Mouse (Mus musculus) spleen, adult 2 months (tissue): ENCODE results near the gene Rbfox1. TPM values are rescaled to one million over a fixed set of nuclear protein-coding genes. Genes with fewer than 3 reads are reported as not detected.

Experiments used
- DNase-seq, 2 experiments: peaks; one replicate each; pipeline versions ENCODE4 v3.0.0 to v3.0.0-alpha.2; 2012 to 2021; ENCODE audit warnings: low spot score in 2 of 2, low read depth in 1 of 2
- H3K27ac ChIP-seq: fragments of 200-500 bp; 2 replicates; pipeline ENCODE4 v1.5.1; 2012; ENCODE audit warnings: low read length, inconsistent platforms; ENCODE audit not compliant: insufficient read depth
- H3K27me3 ChIP-seq: fragments of 200-500 bp; 2 replicates; pipeline ENCODE4 v1.6.1; 2012; ENCODE audit warnings: mild to moderate bottlenecking, moderate library complexity, low read length, inconsistent platforms; ENCODE audit not compliant: control insufficient read depth, insufficient read depth
- H3K36me3 ChIP-seq: fragments of 200-500 bp; 2 replicates; pipeline ENCODE4 v1.6.1; 2012; ENCODE audit warnings: mild to moderate bottlenecking, low read length, inconsistent platforms; ENCODE audit not compliant: control insufficient read depth, insufficient read depth
- H3K4me1 ChIP-seq: fragments of 200-500 bp; 2 replicates; pipeline ENCODE4 v1.6.1; 2011; ENCODE audit warnings: inconsistent platforms; ENCODE audit not compliant: control insufficient read depth, insufficient read depth, insufficient read length
- H3K4me3 ChIP-seq: fragments of 200-500 bp; 2 replicates; pipeline ENCODE4 v1.5.1; 2011; ENCODE audit warnings: mild to moderate bottlenecking, inconsistent platforms; ENCODE audit not compliant: insufficient read depth, insufficient read length; ENCODE audit errors: extremely low read depth
- CTCF ChIP-seq: fragments of 200-500 bp; IDR thresholded peaks from 2 replicates; pipeline ENCODE4 v1.5.1; 2011; ENCODE audit warnings: mild to moderate bottlenecking, inconsistent platforms; ENCODE audit not compliant: insufficient read depth, insufficient read length, insufficient replicate concordance; ENCODE audit errors: extremely low read depth
- POLR2A ChIP-seq: fragments of 200-500 bp; IDR thresholded peaks from 2 replicates; pipeline ENCODE4 v1.6.1; 2011; ENCODE audit warnings: low read depth, low read length, inconsistent platforms
- WGBS: fragments of 180-500 bp; shearing (Covaris S2); methylation state at CpG from one replicate; pipeline ENCODE4 v1.1.7; 2018; 5-methylcytosine and 5-hydroxymethylcytosine counted together
- polyA plus RNA-seq: library from polyadenylated mRNA; depleted of rRNA; stranded (reverse); fragments of >200 nt; gene quantifications from 2 replicates; pipeline ENCODE4 v1.2.3, GENCODE M21; 2012

Rbfox1 gene
- polyA plus RNA-seq, 1 experiment: 1.0 TPM

DNA sequence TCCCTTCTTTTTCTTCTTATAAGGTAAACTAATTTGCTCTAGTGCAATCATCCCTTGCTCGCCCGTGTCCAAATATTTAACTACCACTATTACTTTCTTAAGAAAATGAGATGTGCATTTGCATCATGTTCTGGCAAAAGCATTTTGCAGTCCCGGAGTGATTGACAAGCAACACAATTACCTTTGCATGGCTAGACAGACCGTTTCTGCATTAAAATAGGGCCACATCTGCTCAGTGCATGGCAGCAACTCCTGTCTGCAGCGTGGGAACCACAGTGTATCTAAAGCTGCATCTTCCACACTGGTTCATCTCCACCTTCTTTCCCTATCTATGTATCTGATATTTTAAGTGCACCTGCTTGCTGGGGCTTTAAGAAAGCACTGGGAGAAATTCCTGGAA is 1473.9 kb downstream of the Rbfox1 start:
- Histone ChIP-seq H3K4me1 (no peaks in the 10 kb centered on the region), H3K36me3 (no peaks in the 10 kb centered on the region), H3K4me3 (no peak overlapping the region), H3K27ac (no peak overlapping the region), H3K27me3 (no peaks in the 10 kb centered on the region)
- no peak for DNase-seq
- WGBS: 79% methylated on average over 5 of the region's 5 CpGs
- TF ChIP-seq POLR2A (no peak), CTCF (no peak)

DNA sequence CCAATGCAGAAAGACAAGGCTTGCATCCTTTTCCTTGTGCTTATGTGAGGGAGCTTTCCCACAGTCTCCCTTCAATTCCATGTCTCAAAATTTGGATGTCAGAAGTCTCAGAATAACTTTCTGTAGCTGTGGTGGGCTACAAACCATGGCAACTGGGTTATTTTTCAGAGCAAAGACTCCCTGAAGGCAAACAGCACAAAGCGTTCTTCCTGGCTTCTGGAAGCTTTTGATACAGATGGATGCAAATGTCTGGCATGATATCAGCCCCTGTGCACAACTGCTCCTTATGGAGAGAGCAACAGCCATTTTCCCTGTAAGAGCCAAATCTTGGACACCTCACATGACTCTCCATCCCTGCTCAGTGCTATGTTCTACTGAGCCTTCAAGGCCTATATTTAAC is 1475.6 kb downstream of the Rbfox1 start:
- no peaks in the 10 kb centered on the region for H3K36me3 ChIP-seq
- H3K4me1 ChIP-seq: no peaks in the 10 kb centered on the region
- H3K4me3 ChIP-seq: no peak overlapping the region
- DNase-seq: no peak
- no peak for TF ChIP-seq CTCF
- TF ChIP-seq POLR2A: no peak
- 86% methylated on average over 1 of the region's 1 CpGs for WGBS
- H3K27ac ChIP-seq: no peak overlapping the region
- H3K27me3 ChIP-seq: no peaks in the 10 kb centered on the region

DNA sequence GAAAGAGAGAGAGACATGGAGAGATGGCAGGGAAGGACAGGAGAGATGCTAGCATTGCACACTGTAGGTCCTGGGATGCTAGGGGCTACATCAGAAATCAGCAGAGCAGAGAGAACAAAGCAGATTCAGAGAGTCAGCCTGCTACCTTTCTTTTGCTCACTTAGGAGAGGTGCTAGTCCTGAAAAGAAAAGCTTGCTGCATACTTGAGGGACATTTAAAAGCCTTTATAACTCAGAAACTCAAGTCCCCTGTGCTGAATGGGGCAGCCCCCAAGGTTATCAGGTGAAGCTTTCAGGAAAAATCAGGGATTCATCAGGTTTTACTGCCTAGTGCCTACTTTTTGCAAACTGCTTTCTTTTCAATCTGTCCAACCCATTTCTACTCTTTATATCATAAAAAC is 1480.7 kb downstream of the Rbfox1 start:
- Histone ChIP-seq H3K36me3 (no peaks in the 10 kb centered on the region), H3K27me3 (no peaks in the 10 kb centered on the region), H3K4me3 (no peak overlapping the region), H3K4me1 (no peaks in the 10 kb centered on the region), H3K27ac (no peak overlapping the region)
- TF ChIP-seq CTCF (no peak), POLR2A (no peak)
- no peak for DNase-seq

DNA sequence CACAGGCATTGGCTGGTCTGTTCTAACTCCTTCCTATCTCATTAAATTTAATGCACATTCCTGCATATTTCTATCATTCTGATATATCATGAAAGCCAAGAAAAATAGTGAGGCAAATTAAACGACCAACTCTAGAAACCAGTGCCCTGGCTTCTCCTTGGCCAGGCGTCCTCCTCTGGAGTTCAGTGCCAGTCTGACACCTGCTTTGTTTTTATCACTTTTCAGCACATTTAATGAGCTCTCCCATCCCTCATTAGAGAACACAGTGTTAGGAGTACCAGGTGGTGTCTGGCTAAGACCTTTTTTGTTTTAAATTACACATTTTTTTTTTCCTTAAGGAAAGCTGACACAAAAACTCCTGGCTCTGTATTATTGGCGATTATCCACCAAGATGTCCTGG is 1489.0 kb downstream of the Rbfox1 start:
- DNase-seq: no peak
- H3K27me3 ChIP-seq: no peaks in the 10 kb centered on the region
- 84% methylated on average over 3 of the region's 3 CpGs for WGBS
- TF ChIP-seq POLR2A: no peak
- TF ChIP-seq CTCF: no peak
- no peaks in the 10 kb centered on the region for H3K36me3 ChIP-seq
- no peaks in the 10 kb centered on the region for H3K4me1 ChIP-seq
- no peak overlapping the region for H3K27ac ChIP-seq
- no peak overlapping the region for H3K4me3 ChIP-seq

DNA sequence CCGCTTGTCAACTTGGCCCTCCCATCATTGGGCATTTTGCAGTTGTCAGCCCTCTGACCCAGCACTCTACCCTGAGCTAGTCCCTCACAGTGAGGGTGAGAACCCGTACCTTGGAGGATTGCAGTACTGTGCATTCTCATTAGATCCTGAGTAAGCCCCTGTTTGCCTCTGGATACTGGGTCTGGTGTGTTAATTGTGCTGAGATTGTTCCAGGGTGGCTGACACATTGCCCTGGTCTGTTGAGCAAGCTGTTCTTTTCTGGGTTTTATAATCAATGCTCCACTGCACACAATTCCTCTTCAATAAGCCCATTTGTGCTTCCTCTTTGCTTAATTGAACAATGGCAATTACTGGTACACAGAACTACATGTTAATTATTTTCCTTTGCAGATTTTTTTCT is 1489.5 kb downstream of the Rbfox1 start:
- no peak for DNase-seq
- H3K4me1 ChIP-seq: no peaks in the 10 kb centered on the region
- no peak overlapping the region for H3K4me3 ChIP-seq
- TF ChIP-seq POLR2A (no peak), CTCF (no peak)
- H3K27ac ChIP-seq: no peak overlapping the region
- 69% methylated on average over 2 of the region's 2 CpGs for whole genome bisulfite sequencing
- H3K27me3 ChIP-seq: no peaks in the 10 kb centered on the region
- H3K36me3 ChIP-seq: no peaks in the 10 kb centered on the region

DNA sequence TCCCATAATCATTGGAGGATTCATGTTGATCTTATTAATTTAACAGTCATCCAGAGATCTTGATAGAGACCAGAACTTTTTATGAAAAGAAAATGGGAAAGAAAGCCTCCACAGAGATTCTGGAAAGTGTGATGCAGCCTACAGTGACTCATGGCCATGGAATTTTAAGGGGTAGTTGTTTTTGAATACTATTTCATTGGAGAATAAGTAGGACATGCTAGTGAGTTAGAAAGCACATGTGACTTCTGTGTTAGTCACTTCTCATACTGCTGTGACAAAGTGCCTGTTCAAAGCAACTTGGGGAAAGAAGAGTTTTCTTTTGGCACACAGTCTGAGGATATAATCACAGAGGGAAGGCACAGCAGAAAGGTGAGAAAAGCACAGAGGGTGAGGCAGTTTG is 1510.9 kb downstream of the Rbfox1 start:
- H3K27ac ChIP-seq: no peak overlapping the region
- no peak overlapping the region for H3K4me3 ChIP-seq
- no peaks in the 10 kb centered on the region for H3K4me1 ChIP-seq
- no peaks in the 10 kb centered on the region for H3K27me3 ChIP-seq
- no peaks in the 10 kb centered on the region for H3K36me3 ChIP-seq
- DNase-seq: no peak
- TF ChIP-seq POLR2A (no peak), CTCF (no peak)

DNA sequence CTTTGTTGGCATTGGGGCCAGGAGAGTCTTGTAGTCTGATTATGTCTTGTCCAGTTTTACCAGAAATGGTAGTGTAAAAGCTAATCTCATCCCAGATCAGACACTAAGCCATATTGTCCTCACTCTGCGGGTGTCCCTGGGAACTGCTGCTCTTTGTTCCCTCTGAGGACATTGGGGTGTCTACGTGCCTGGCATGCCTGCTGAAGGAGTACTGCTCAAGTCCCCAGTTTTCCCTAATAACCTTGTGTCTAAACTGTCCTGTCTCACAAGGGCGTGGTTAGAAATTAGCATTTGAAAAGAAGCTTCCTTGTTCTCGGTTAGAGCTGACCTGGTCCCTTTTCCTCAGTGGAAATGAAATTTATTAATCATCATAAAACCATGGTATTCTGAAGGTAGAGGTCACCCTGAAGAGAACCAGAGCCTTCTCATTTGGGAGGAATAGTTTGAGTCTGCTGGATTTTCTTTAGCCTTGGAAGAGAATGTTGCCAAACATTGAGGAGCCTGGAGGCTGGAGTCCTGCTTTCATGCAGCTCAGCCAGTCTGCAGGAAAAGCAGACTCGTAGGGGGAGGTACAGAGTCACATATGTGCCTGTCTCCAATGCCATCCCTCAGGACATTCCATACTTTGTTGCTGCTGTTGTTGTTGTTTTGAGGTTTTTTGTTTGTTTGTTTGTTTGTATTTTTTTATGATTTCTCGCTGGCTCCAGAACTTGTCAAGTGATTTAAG is 1519.8 kb downstream of the Rbfox1 start:
- no peaks in the 10 kb centered on the region for H3K27me3 ChIP-seq
- no peak overlapping the region for H3K27ac ChIP-seq
- DNase-seq: no peak
- WGBS: 79% methylated on average over 6 of the region's 6 CpGs
- no peaks in the 10 kb centered on the region for H3K4me1 ChIP-seq
- H3K4me3 ChIP-seq: no peak overlapping the region
- TF ChIP-seq POLR2A: no peak
- TF ChIP-seq CTCF: no peak
- no peaks in the 10 kb centered on the region for H3K36me3 ChIP-seq
